Mouse (Mus musculus): ENCODE measurements at regions not wholly inside any gene's neighbourhood (a gene's known extent, or its start where the extent isn't known, plus 50 kb on each side); places are given as distances from the start of the nearest gene placed in this dataset.

GRCm38 (mm10) chr4:47534959-47535358 lies 60.5 kb downstream of the Sec61b start:
- no peak for DNase-seq

- no peak for DNase-seq
Measured at GRCm38 (mm10) chr4:47567694-47568093, 93.2 kb downstream of the Sec61b start.

- DNase-seq = no peak
Measured at GRCm38 (mm10) chr4:47570846-47571245, 96.4 kb downstream of the Sec61b start.

GRCm38 (mm10) chr4:47576011-47576410 lies 101.6 kb downstream of the Sec61b start:
- DNase-seq = no peak

GRCm38 (mm10) chr4:47577490-47577889 lies 103.0 kb downstream of the Sec61b start:
- peak; percentile 72 to 80 for DNase-seq

- no peak for DNase-seq
Measured at GRCm38 (mm10) chr4:47578637-47579036, 104.2 kb downstream of the Sec61b start.

GRCm38 (mm10) chr4:47580556-47580955 lies 106.1 kb downstream of the Sec61b start:
- no peak for DNase-seq

- peak; percentile 56 to 70 for DNase-seq
Measured at GRCm38 (mm10) chr4:47587256-47587655, 112.8 kb downstream of the Sec61b start.

GRCm38 (mm10) chr4:47592271-47592986 lies 118.0 kb downstream of the Sec61b start:
- DNase-seq = peak; percentile 44 to 50

GRCm38 (mm10) chr4:47593155-47593554 lies 118.7 kb downstream of the Sec61b start:
- DNase-seq = no peak

- DNase-seq = no peak
Measured at GRCm38 (mm10) chr4:47594171-47594570, 119.7 kb downstream of the Sec61b start.

GRCm38 (mm10) chr4:47595841-47596240 lies 121.4 kb downstream of the Sec61b start:
- peak; percentile 80 to 82 for DNase-seq

- peak; percentile 76 to 80 for DNase-seq
Measured at GRCm38 (mm10) chr4:47597586-47597985, 123.1 kb downstream of the Sec61b start.

- peak; percentile 49 to 74 for DNase-seq
Measured at GRCm38 (mm10) chr4:47598216-47598615, 123.8 kb downstream of the Sec61b start.

GRCm38 (mm10) chr4:47601301-47602070 lies 127.0 kb downstream of the Sec61b start:
- DNase-seq = peak in 1 of 2 experiments; percentile 61

GRCm38 (mm10) chr4:47603378-47603777 lies 128.9 kb downstream of the Sec61b start:
- DNase-seq = peak; percentile 53

GRCm38 (mm10) chr4:47603847-47604397 lies 129.5 kb downstream of the Sec61b start:
- peak; percentile 67 for DNase-seq

GRCm38 (mm10) chr4:47605676-47606075 lies 131.2 kb downstream of the Sec61b start:
- peak; percentile 53 to 61 for DNase-seq

- DNase-seq = peak; percentile 86 to 91
Measured at GRCm38 (mm10) chr4:47608673-47609072, 134.2 kb downstream of the Sec61b start.

GRCm38 (mm10) chr4:47610913-47611312 lies 136.5 kb downstream of the Sec61b start:
- DNase-seq = no peak

GRCm38 (mm10) chr4:47616525-47616924 lies 142.1 kb downstream of the Sec61b start:
- no peak for DNase-seq

GRCm38 (mm10) chr4:47620700-47621099 lies 146.2 kb downstream of the Sec61b start:
- DNase-seq = peak; percentile 49 to 63

- DNase-seq = no peak
Measured at GRCm38 (mm10) chr4:47622851-47623743, 148.6 kb downstream of the Sec61b start.

Data from cerebellum, postnatal 25 days (tissue).